Mouse (Mus musculus) limb, embryonic 11.5 days (tissue): ENCODE results near the gene Il3. TPM values are rescaled to one million over a fixed set of nuclear protein-coding genes. Genes with fewer than 3 reads are reported as not detected.

Source experiments
- ATAC-seq: fragments of 200-750 bp; cut with Nextera tagmentation; 2 replicates; pipeline ENCODE4 v1.8.0; 2017; ENCODE audit warnings: low read depth; ENCODE audit not compliant: insufficient number of reproducible peaks, low FRiP score, low TSS enrichment
- DNase-seq: peaks from one replicate; pipeline ENCODE4 v3.0.0-alpha.2; 2015; ENCODE audit warnings: low spot score
- H3K27ac ChIP-seq: fragments of 300-500 bp; sonication (generic); replicated peaks from 2 replicates; pipeline ENCODE4 v1.5.1; 2014; ENCODE audit warnings: low read depth, mild to moderate bottlenecking, low read length
- H3K27me3 ChIP-seq: fragments of 300-500 bp; sonication (generic); 2 replicates; pipeline ENCODE4 v1.6.1; 2014; ENCODE audit warnings: mild to moderate bottlenecking, low read length, mixed read lengths; ENCODE audit not compliant: control insufficient read depth, insufficient read depth
- H3K36me3 ChIP-seq: fragments of 300-500 bp; sonication (generic); 2 replicates; pipeline ENCODE4 v1.6.1; 2014; ENCODE audit warnings: mild to moderate bottlenecking, low read length, moderate library complexity, mixed read lengths; ENCODE audit not compliant: control insufficient read depth, insufficient read depth
- H3K4me1 ChIP-seq: fragments of 300-500 bp; sonication (generic); 2 replicates; pipeline ENCODE4 v1.6.1; 2014; ENCODE audit warnings: low read length, mixed read lengths; ENCODE audit not compliant: control insufficient read depth, insufficient read depth
- H3K4me2 ChIP-seq: fragments of 300-500 bp; sonication (generic); 2 replicates; pipeline ENCODE4 v1.6.1; 2014; ENCODE audit warnings: low read depth, mild to moderate bottlenecking, moderate library complexity; ENCODE audit not compliant: severe bottlenecking
- H3K4me3 ChIP-seq: fragments of 300-500 bp; sonication (generic); 2 replicates; pipeline ENCODE4 v1.5.1; 2014; ENCODE audit warnings: low read depth, low read length
- H3K9ac ChIP-seq: fragments of 300-500 bp; sonication (generic); 2 replicates; pipeline ENCODE4 v1.6.1; 2014; ENCODE audit warnings: mild to moderate bottlenecking, low read length
- H3K9me3 ChIP-seq: fragments of 300-500 bp; sonication (generic); 2 replicates; pipeline ENCODE4 v1.6.1; 2016; ENCODE audit warnings: low read length; ENCODE audit not compliant: control insufficient read depth
- WGBS: fragments of 180-500 bp; shearing (Covaris S2); extraction: QIAGEN DNeasy Blood & Tissue Kit; methylation state at CpG from one replicate; pipeline ENCODE4 v1.1.7; 2014; 5-methylcytosine and 5-hydroxymethylcytosine counted together
- polyA plus RNA-seq: library from polyadenylated mRNA; unstranded; fragments of >200 nt; fragmentation: Nextera tagmentation; extraction: Ambion mirVana; gene quantifications from 2 replicates; pipeline ENCODE4 v1.2.1, GENCODE M21; 2014

The Il3 gene
- polyA plus RNA-seq, 1 experiment from 2014 or later: not detected

DNA sequence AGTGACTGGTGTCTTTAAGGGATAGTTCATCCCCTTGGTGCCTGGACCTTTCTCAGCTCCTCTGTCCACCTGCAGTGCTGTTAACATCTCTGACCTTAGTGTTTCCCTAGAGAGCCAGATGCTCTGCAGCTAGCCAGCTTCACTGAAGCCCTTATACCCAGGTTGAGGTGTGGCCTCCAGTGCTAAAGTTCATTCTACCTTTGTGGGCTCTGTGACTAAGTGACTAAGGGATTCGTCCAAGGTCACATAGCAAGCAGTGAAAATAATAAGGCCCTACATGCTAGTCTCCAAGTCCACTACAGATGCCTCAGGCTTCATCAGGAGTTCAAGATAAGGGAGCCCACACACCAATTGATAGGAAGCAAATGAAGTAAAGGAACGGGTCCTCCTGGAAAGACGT is 24.6 kb downstream of the Il3 start:
- H3K4me3 ChIP-seq: no peak overlapping the region
- H3K36me3 ChIP-seq: no peaks in the 10 kb centered on the region
- H3K4me2 ChIP-seq: no peak overlapping the region
- H3K9me3 ChIP-seq: no peaks in the 10 kb centered on the region
- H3K27ac ChIP-seq: no peak overlapping the region
- H3K9ac ChIP-seq: no peak overlapping the region
- H3K4me1 ChIP-seq: no peaks in the 10 kb centered on the region
- H3K27me3 ChIP-seq: no peaks in the 10 kb centered on the region
- WGBS: 87% methylated on average over 3 of the region's 3 CpGs
- no peak for DNase-seq
- no peak for ATAC-seq

- no peak for DNase-seq
- no peak for ATAC-seq
- H3K4me2 ChIP-seq: no peak overlapping the region
These were observed 30.1 kb downstream of the Il3 start for GRCm38 (mm10) chr11:54236939-54237338.

GRCm38 (mm10) chr11:54227478-54227877 is 39.6 kb downstream of the Il3 start:
- H3K4me3 ChIP-seq: no peak overlapping the region
- no peak overlapping the region for H3K4me2 ChIP-seq
- DNase-seq (no peak), ATAC-seq (no peak)
- H3K36me3 ChIP-seq: no peaks in the 10 kb centered on the region
- H3K9ac ChIP-seq: no peak overlapping the region
- no peak overlapping the region for H3K27ac ChIP-seq
- H3K9me3 ChIP-seq: no peaks in the 10 kb centered on the region
- H3K27me3 ChIP-seq: no peaks in the 10 kb centered on the region
- WGBS: 86% methylated on average over 2 of the region's 2 CpGs
- no peaks in the 10 kb centered on the region for H3K4me1 ChIP-seq

More at GRCm38 (mm10) chr11:54236939-54237338, 30.1 kb downstream of the Il3 start:
- no peak overlapping the region for H3K4me3 ChIP-seq
- no peaks in the 10 kb centered on the region for H3K4me1 ChIP-seq
- H3K9ac ChIP-seq: no peak overlapping the region
- no peak overlapping the region for H3K27ac ChIP-seq
- no peaks in the 10 kb centered on the region for H3K9me3 ChIP-seq
- 88% methylated on average over 2 of the region's 2 CpGs for WGBS
- no peaks in the 10 kb centered on the region for H3K36me3 ChIP-seq
- no peaks in the 10 kb centered on the region for H3K27me3 ChIP-seq

- Histone ChIP-seq H3K4me2 (no peak overlapping the region), H3K27me3 (no peaks in the 10 kb centered on the region), H3K9me3 (no peaks in the 10 kb centered on the region), H3K36me3 (no peaks in the 10 kb centered on the region), H3K27ac (no peak overlapping the region), H3K4me3 (no peak overlapping the region), H3K4me1 (no peaks in the 10 kb centered on the region), H3K9ac (no peak overlapping the region)
- WGBS: 92% methylated on average over 5 of the region's 5 CpGs
- DNase-seq (no peak), ATAC-seq (no peak)
These were observed 42.5 kb downstream of the Il3 start for GRCm38 (mm10) chr11:54224475-54224986.

GRCm38 (mm10) chr11:54223637-54224474 is 43.2 kb downstream of the Il3 start:
- DNase-seq (no peak), ATAC-seq (no peak)
- 84% methylated on average over 9 of the region's 9 CpGs for WGBS
- Histone ChIP-seq H3K36me3 (no peaks in the 10 kb centered on the region), H3K27ac (no peak overlapping the region), H3K4me2 (no peak overlapping the region), H3K4me1 (no peaks in the 10 kb centered on the region), H3K4me3 (no peak overlapping the region), H3K27me3 (no peaks in the 10 kb centered on the region), H3K9ac (no peak overlapping the region), H3K9me3 (no peaks in the 10 kb centered on the region)

DNA sequence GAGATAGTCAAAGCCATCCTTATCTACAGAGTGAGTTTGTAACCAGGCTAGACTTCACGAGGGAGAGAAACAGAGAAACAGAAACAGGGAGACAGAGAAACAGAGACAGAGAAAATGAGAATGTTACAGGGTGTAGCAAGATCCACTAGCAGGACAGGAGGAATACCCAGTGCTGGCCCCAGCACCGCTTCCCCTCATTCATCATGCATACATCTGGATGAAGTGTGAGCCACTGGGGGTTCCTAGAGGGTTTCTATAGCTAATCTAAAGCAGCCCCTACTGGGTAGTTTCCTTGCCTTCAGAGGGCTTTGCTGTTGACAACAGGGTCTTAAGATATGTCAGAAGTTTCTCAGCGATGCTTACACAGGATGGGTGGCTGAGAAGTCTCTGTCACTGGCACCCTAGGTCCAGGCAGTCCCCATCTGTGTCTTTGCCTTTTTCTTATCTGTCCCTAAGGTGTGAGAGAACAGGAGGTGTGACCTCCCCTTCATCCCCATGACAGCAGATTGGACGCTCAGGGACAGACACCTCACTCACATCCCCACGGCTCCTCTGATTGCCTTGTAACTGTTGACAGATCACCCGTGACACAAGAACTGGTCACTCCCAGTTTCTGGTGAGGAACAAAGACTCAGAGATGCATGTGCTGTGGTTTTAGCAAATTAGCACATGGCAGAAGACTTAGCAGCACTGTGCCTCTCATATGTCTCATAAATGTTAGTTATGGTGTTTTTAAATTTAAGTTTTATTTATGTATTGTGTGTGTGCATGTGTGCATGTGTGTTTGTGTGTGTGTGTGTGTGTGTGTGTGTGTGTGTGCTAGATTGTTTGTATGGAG is 47.0 kb downstream of the Il3 start:
- Histone ChIP-seq H3K4me3 (no peak overlapping the region), H3K4me2 (no peak overlapping the region), H3K4me1 (no peaks in the 10 kb centered on the region), H3K9me3 (no peaks in the 10 kb centered on the region), H3K27ac (no peak overlapping the region), H3K9ac (no peak overlapping the region), H3K36me3 (no peaks in the 10 kb centered on the region), H3K27me3 (no peaks in the 10 kb centered on the region)
- 33% methylated on average over 6 of the region's 6 CpGs for WGBS
- ATAC-seq (no peak), DNase-seq (no peak)

GRCm38 (mm10) chr11:54219191-54219590 is 47.9 kb downstream of the Il3 start:
- Histone ChIP-seq H3K4me3 (no peak overlapping the region), H3K27ac (no peak overlapping the region), H3K9ac (no peak overlapping the region), H3K36me3 (no peaks in the 10 kb centered on the region), H3K9me3 (no peaks in the 10 kb centered on the region), H3K27me3 (no peaks in the 10 kb centered on the region), H3K4me2 (no peak overlapping the region), H3K4me1 (no peaks in the 10 kb centered on the region)
- DNase-seq (no peak), ATAC-seq (no peak)
- 72% methylated on average over 1 of the region's 1 CpGs for WGBS

GRCm38 (mm10) chr11:54217384-54217783 is 49.7 kb downstream of the Il3 start:
- no peak for DNase-seq
- no peaks in the 10 kb centered on the region for H3K27me3 ChIP-seq
- H3K9ac ChIP-seq: no peak overlapping the region
- H3K9me3 ChIP-seq: no peaks in the 10 kb centered on the region
- no peak overlapping the region for H3K27ac ChIP-seq
- no peak overlapping the region for H3K4me3 ChIP-seq
- no peak for ATAC-seq
- no peaks in the 10 kb centered on the region for H3K36me3 ChIP-seq
- no peak overlapping the region for H3K4me2 ChIP-seq
- no peaks in the 10 kb centered on the region for H3K4me1 ChIP-seq
- WGBS: 71% methylated on average over 7 of the region's 7 CpGs
